Mouse (Mus musculus): ENCODE measurements around the gene Ccdc74a. TPM values are rescaled to one million over a fixed set of nuclear protein-coding genes. Genes with fewer than 3 reads are reported as not detected.
A peak's percentile ranks its signal among the peaks of the same experiment; 100 is the strongest.
"Not testable (repeated sequence)": the region's sequence is repeated elsewhere in the genome, so short reads cannot be mapped to it uniquely, and the experiment has no call there.

The Ccdc74a gene
- 10 to 100 TPM; 37.3 to 37.9 TPM for total RNA-seq (2021)

DNA sequence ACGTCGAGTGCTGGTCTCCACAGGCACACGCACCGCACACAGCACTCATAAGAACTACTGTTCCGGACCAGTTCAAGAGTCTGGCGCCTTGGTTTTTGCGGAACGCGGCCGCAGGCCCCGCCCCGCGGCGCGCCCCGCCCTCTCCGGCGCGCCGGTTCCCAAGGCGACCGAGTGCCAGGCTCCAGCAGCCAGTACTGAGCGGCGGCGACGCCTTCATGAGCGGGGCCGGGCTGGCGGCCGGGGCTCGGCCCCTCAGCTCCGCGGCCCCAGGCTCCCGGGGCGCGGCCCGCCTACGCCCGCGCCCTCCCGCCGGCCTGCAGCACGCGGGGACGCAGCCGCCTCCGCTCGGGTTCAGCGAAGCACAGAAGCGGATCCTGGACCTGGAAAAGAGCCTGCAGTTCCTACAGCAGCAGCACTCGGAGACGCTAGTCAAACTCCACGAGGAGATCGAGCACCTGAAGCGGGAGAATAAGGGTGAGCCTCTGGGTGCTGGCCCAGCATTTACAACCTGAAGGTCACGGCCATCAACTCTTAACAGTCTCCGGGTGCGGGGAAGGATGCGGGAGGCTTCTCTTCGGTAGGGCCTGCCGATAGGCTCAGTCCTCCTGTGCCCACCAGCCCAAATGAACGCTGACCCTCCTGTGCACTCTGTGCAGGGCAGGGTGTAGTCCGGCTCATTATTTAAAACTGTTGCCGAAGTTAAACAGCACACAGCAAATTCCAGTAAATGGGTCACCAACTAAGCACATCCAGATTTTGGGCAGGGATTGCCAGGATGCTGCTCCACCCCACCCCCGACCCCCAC lies at the start of gene Ccdc74a:
Gene Ccdc74a, plus strand, starts transcription at position 161 of the 805 bp plus-strand sequence.
- DNase-seq = peak; percentile 82 to 84

DNA sequence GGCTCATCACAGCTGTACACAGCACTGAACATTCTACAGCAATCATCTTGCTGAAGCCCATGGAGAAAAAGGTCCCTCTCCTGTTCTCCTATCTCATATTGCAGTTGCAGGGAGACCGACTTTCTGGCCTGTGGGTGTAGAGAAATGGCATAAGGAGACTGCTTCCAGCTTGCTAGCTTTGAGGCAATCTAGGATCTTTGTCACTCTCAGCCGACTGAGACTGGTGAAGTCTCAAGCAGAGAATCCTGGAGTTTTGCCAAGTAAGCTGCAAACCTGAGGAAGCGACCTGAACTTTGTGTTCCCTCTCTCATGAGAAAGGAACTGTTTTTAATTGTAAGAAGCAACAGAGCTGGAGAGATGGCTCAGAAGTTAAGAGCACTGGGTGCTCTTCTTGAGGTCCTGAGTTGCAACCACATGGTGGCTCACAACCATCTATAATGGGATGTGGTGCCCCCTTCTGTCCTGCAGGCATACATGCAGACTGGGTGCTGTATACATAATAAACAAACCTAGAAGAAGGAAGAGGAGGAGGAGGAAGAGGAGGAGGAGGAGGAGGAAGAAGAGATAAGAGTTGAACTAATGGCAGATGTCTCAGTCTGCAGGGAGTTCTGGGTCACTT lies 45.2 kb upstream of the Ccdc74a start:
- no peak for DNase-seq

DNA sequence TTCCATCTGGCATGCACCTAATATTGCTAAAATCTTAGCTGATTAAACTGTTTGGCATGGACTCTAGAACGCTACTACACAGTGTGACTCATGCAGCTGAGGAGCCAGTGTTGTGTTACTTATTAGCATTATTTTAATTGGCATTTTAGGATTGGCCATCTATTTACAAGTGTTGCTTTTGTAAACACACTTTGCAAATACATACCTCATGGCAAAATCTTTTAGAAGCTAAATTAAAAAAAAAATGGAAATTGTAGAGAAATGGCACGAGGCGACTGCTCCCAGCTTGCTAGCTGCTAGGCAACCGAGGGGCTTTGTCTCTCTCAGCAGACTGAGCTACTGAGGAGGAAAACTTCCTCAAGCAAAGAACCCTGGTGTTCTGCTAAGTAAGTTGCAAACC lies 41.3 kb upstream of the Ccdc74a start:
- no peak for DNase-seq

- no peak for DNase-seq
These were observed 40.6 kb upstream of the Ccdc74a start for GRCm38 (mm10) chr16:17605684-17606083.

- DNase-seq = peak in 1 of 2 experiments; percentile 17
These were observed 34.9 kb upstream of the Ccdc74a start for GRCm38 (mm10) chr16:17611383-17611782.

DNA sequence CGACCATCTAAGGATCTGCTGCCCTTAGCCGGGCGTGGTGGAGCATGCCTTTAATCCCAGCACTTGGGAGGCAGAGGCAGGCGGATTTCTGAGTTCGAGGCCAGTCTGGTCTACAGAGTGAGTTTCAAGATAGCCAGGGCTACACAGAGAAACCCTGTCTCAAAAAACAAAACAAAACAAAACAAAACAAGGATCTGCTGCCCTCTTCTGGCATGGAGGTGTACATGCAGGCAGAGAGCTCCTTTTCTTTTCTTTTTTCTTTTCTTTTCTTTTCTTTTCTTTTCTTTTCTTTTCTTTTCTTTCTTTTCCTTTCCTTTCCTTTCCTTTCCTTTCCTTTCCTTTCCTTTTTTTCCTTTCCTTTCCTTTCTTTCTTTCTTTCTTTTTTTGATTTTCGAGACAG lies 31.5 kb upstream of the Ccdc74a start:
- DNase-seq = not testable (repeated sequence)

GRCm38 (mm10) chr16:17616212-17616611 lies 30.1 kb upstream of the Ccdc74a start:
- no peak for DNase-seq

DNA sequence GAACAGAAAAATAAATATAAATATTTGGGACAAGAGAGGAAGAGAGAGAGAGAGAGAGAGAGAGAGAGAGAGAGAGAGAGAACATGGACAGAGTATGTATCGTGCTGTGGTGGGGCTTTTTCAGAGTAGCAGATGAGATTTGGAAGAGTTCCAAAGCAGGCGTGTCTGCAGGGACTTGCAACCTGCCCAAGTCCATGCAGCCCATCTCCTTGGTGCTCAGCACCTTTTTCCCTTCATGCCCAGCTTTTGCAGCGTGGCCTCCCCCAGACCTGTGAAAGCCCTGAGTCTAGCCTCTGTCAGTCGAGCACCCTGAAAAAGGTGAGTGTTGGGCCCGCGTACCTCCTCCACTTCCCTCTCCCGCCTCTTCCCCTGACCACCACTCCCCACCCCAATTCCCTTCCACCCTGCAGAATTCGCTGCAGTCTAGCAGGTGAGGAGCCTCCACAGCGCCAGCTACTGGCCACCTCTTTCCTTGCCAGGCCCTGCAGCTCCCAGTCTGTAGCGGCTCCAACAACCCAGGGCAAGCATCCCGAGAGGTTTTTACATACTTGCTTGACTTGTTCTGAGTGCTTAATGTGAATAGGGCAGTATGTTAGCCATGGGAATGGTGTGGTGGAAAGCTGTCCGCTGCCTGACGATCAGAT lies 28.2 kb upstream of the Ccdc74a start:
- peak in 1 of 2 experiments; percentile 46 for DNase-seq

- DNase-seq = peak; percentile 85 to 88
These were observed 26.8 kb upstream of the Ccdc74a start, which contains the start of gene Smpd4 for GRCm38 (mm10) chr16:17619198-17620105. TSS of gene Smpd4 (plus strand) at chr16:17619354.

- no peak for DNase-seq
These were observed 24.3 kb upstream of the Ccdc74a start for GRCm38 (mm10) chr16:17621936-17622335.

GRCm38 (mm10) chr16:17625488-17626268 lies 20.6 kb upstream of the Ccdc74a start:
- no peak for DNase-seq

- no peak for DNase-seq
These were observed 20.1 kb upstream of the Ccdc74a start for GRCm38 (mm10) chr16:17626269-17626555.

- DNase-seq = no peak
These were observed 13.7 kb upstream of the Ccdc74a start for GRCm38 (mm10) chr16:17632580-17632979.

DNA sequence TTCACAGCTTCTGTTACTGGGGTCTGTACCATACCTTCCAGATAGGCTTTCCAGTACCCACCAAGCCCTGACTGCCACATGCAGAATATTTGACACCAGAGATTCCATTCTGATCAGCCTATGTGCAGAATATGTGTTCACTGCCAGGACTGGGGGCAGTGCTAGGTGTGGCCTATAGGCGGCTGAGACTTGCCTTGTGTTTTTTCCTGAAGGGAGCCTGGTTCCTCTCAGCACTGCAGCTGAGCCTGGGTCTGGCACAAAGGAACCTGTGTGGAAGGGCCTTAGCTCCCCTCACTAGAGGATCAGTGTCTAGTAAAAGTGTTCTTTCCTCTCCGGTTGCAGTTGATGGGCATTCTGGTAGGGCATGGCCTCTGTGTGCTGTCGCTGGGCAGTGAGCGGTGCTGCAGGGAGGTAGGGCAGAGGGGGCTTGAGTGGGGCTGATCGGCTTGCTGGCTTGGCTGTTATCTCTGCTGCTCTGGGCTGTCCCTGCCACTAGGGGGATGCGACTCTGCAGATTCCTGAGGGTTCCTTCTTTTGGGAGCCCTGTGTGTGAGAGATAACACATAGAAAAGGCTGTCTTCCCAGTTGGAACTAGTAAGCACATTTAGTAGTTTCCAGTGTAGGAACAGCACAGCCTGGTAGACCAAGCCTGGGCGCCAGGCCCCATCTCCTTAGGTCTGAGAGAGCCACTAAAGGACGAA lies 12.6 kb upstream of the Ccdc74a start:
- DNase-seq = no peak

GRCm38 (mm10) chr16:17636904-17637303 lies 9.4 kb upstream of the Ccdc74a start:
- DNase-seq = no peak

- DNase-seq = no peak
These were observed 8.7 kb upstream of the Ccdc74a start for GRCm38 (mm10) chr16:17637610-17638009.

DNA sequence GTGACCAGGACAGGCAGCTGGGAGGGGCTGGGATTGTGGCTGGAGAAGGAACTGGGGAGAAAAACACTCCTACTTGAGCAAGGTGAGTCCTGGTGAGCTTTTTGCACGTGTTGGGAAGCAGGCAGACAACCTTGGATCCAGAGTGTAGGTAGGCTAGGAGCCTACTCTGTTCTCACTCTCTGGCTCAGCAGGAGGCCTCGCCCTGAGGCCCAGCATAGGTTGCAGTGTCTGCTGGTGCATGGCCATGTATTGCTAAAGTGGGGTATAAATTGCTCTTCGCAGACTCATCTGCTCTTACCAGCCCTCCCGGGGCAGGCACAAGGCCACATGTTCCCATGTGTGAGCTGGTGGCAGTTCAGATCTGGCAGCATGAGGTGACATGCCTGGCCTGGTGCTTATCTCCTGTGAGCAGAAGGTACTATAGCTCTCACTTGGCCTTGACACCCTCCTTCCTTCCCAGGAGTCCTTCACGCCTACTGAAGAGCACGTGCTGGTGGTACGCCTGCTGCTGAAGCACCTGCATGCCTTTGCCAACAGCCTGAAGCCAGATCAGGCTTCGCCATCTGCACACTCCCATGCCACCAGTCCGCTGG lies 8.1 kb upstream of the Ccdc74a start:
- no peak for DNase-seq

DNA sequence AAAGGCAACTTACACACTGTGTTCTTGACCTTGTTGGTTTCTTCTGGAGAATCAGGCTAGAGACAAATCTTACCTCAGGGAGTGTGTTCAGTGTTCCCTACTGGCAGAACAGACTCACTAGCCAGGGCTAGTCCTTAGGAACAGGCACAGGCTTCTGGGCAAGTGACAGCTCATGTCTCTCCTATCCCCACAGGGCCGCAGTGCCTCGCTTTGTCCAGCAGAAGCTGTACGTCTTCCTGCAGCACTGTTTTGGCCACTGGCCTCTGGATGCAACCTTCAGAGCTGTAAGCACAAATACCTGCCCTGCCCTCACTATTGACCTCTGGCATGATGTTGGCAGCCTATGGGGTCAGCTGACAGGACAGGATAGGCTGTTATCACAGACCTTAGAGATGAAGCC lies 7.2 kb upstream of the Ccdc74a start:
- DNase-seq = no peak

- DNase-seq = no peak
These were observed 6.3 kb upstream of the Ccdc74a start for GRCm38 (mm10) chr16:17639951-17640350.

DNA sequence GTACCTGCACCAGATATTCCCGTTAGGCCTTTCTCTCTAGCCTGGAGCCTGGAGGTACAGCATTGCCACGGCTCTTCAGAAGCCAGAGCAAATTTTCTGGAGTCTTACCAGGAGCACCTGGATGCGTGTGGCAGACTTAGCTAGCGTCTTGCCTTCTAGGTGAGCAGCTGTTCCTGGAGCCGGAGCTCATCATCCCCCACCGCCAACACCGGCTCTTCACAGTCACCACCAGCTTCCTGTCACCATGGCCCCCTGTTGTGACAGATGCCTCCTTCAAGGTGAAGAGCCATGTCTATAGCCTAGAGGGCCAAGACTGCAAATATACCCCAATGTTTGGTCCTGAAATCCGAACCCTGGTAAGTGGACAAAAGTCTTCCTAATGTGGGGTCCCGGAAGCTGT lies 5.6 kb upstream of the Ccdc74a start:
- no peak for DNase-seq

- DNase-seq = no peak
These were observed 5.0 kb upstream of the Ccdc74a start for GRCm38 (mm10) chr16:17641301-17641700.

Measured in layer of hippocampus, postnatal 36 days (tissue).